28 mouse cellular contexts compared by ENCODE assay signal in genomic region chr6:23251431-23251830, GRCm38 (mm10). TPM values are rescaled to one million over a fixed set of nuclear protein-coding genes. Genes with fewer than 3 reads are reported as not detected.
DNase-seq lines count a peak whose midpoint lies in the region; ATAC-seq and TF ChIP-seq lines count a peak whose summit lies in the region.
"Had no signal": no experiment of that assay in that cellular context is flagged by ENCODE, and none has a peak within 500 bp of the region (broad histone marks: within the 10 kb centered on the region; RNA-seq: fewer than 3 reads in every experiment).

No protein-coding gene starts in this region.

- peak overlapping the region; percentile 81 for H3K4me3 ChIP-seq in forebrain, embryonic 10.5 days
- no peak overlapping the region for H3K4me3 ChIP-seq in forebrain, embryonic 16.5 days (replicated peaks; ENCODE audit: low read length)
- H3K4me3 ChIP-seq in midbrain, embryonic 11.5 days (ENCODE audit: low read depth, low read length) = no peak overlapping the region
- H3K4me3 ChIP-seq in midbrain, embryonic 13.5 days (replicated peaks) = no peak overlapping the region
- peak overlapping the region; percentile 22 for H3K4me3 ChIP-seq in forebrain, embryonic 12.5 days (replicated peaks)
- H3K4me3 ChIP-seq in forebrain, postnatal 0 days (ENCODE audit: low read depth, low read length) = no peak overlapping the region
- no peak overlapping the region for H3K4me3 ChIP-seq in lung, postnatal 0 days (ENCODE audit: low read depth, low read length)
- H3K4me3 ChIP-seq: heart, embryonic 12.5 days; heart, embryonic 15.5 days; hindbrain, embryonic 10.5 days had no signal

- 3% methylated on average over 3 of the region's 3 CpGs for WGBS in forebrain, embryonic 10.5 days
- 31% methylated on average over 3 of the region's 3 CpGs for WGBS in forebrain, embryonic 16.5 days
- WGBS in midbrain, embryonic 11.5 days = 3% methylated on average over 3 of the region's 3 CpGs
- 7% methylated on average over 3 of the region's 3 CpGs for WGBS in midbrain, embryonic 13.5 days
- WGBS in forebrain, embryonic 12.5 days = 10% methylated on average over 3 of the region's 3 CpGs
- 38% methylated on average over 3 of the region's 3 CpGs for WGBS in forebrain, postnatal 0 days
- WGBS in lung, postnatal 0 days = 3% methylated on average over 3 of the region's 3 CpGs

- no peaks in the 10 kb centered on the region for H3K36me3 ChIP-seq in forebrain, embryonic 10.5 days (replicated peaks)
- no peaks in the 10 kb centered on the region for H3K36me3 ChIP-seq in forebrain, embryonic 16.5 days (ENCODE audit: control insufficient read depth, insufficient read depth)
- no peaks in the 10 kb centered on the region for H3K36me3 ChIP-seq in midbrain, embryonic 11.5 days (ENCODE audit: control insufficient read depth, insufficient read depth, low read length)
- H3K36me3 ChIP-seq in midbrain, embryonic 13.5 days = no peaks in the 10 kb centered on the region
- no peaks in the 10 kb centered on the region for H3K36me3 ChIP-seq in forebrain, embryonic 12.5 days (replicated peaks)
- H3K36me3 ChIP-seq in forebrain, postnatal 0 days (ENCODE audit: insufficient read depth) = no peaks in the 10 kb centered on the region
- H3K36me3 ChIP-seq in lung, postnatal 0 days (ENCODE audit: insufficient read depth, low read length) = no peaks in the 10 kb centered on the region
- H3K36me3 ChIP-seq: heart, embryonic 12.5 days; heart, embryonic 15.5 days; hindbrain, embryonic 10.5 days had no signal

- DNase-seq in forebrain, embryonic 10.5 days (ENCODE audit: extremely low spot score, low spot score) = no peak
- peak; percentile 89 for DNase-seq in midbrain, embryonic 11.5 days (ENCODE audit: low spot score, missing footprints)
- DNase-seq in forebrain, postnatal 0 days = peak; percentile 53
- no peak for DNase-seq in lung, postnatal 0 days (ENCODE audit: low spot score)
- DNase-seq in adrenal gland, adult 2 months = no peak
- DNase-seq: adrenal gland, adult 8-10 months; adrenal gland, postnatal 25 days; cerebellum, adult 18-20 months; cerebellum, adult 9-10 months; gastrocnemius, postnatal 25 days; heart, adult 18-20 months; heart, postnatal 36 days; kidney, adult 2 months had no signal

- no peak overlapping the region for H3K9ac ChIP-seq in forebrain, embryonic 16.5 days (replicated peaks; ENCODE audit: low read depth, low read length)
- H3K9ac ChIP-seq in midbrain, embryonic 11.5 days (ENCODE audit: low read length) = no peak overlapping the region
- H3K9ac ChIP-seq in midbrain, embryonic 13.5 days (replicated peaks) = no peak overlapping the region
- no peak overlapping the region for H3K9ac ChIP-seq in forebrain, embryonic 12.5 days
- H3K9ac ChIP-seq in forebrain, postnatal 0 days = no peak overlapping the region
- H3K9ac ChIP-seq in lung, postnatal 0 days (replicated peaks; ENCODE audit: low read depth) = no peak overlapping the region
- H3K9ac ChIP-seq: heart, embryonic 12.5 days; heart, embryonic 15.5 days; hindbrain, embryonic 14.5 days had no signal

- H3K4me1 ChIP-seq in forebrain, embryonic 10.5 days = peaks cover 80% of the 10 kb centered on the region
- H3K4me1 ChIP-seq in forebrain, embryonic 16.5 days (replicated peaks; ENCODE audit: control insufficient read depth, insufficient read depth, low read length) = peaks cover 26% of the 10 kb centered on the region
- peaks cover 15% of the 10 kb centered on the region for H3K4me1 ChIP-seq in midbrain, embryonic 11.5 days (ENCODE audit: control insufficient read depth, insufficient read depth, low read length)
- H3K4me1 ChIP-seq in midbrain, embryonic 13.5 days (replicated peaks) = peaks cover 30% of the 10 kb centered on the region
- peaks cover 32% of the 10 kb centered on the region for H3K4me1 ChIP-seq in forebrain, embryonic 12.5 days
- no peaks in the 10 kb centered on the region for H3K4me1 ChIP-seq in forebrain, postnatal 0 days (ENCODE audit: insufficient read depth)
- H3K4me1 ChIP-seq in lung, postnatal 0 days (ENCODE audit: insufficient read depth, low read depth, low read length) = peaks cover 4% of the 10 kb centered on the region; the same call in 1 of the 2 replicates

- peak overlapping the region; percentile 99 for H3K27ac ChIP-seq in forebrain, embryonic 10.5 days
- no peak overlapping the region for H3K27ac ChIP-seq in forebrain, embryonic 16.5 days (ENCODE audit: low read length)
- no peak overlapping the region for H3K27ac ChIP-seq in midbrain, embryonic 11.5 days (ENCODE audit: low read depth, low read length)
- H3K27ac ChIP-seq in midbrain, embryonic 13.5 days = no peak overlapping the region
- H3K27ac ChIP-seq in forebrain, embryonic 12.5 days = no peak overlapping the region
- no peak overlapping the region for H3K27ac ChIP-seq in forebrain, postnatal 0 days (ENCODE audit: low read depth, low read length)
- H3K27ac ChIP-seq in lung, postnatal 0 days (ENCODE audit: low read length) = no peak overlapping the region
- H3K27ac ChIP-seq: heart, embryonic 15.5 days; hindbrain, embryonic 10.5 days; hindbrain, embryonic 14.5 days had no signal

- TF ChIP-seq EP300 in lung, postnatal 0 days (IDR thresholded peaks at IDR 0.05) = no peak

- ATAC-seq in forebrain, embryonic 16.5 days = no peak
- ATAC-seq in midbrain, embryonic 11.5 days (ENCODE audit: low FRiP score) = no peak
- ATAC-seq in midbrain, embryonic 13.5 days = no peak
- no peak for ATAC-seq in forebrain, embryonic 12.5 days (ENCODE audit: low FRiP score)
- no peak for ATAC-seq in forebrain, postnatal 0 days
- ATAC-seq in lung, postnatal 0 days = no peak
- ATAC-seq: CD4-positive, CD25-positive, alpha-beta regulatory T cell, adult 4 months; intestine, postnatal 0 days had no signal

- no peak overlapping the region for H3K4me2 ChIP-seq in forebrain, embryonic 16.5 days (ENCODE audit: low read length)
- H3K4me2 ChIP-seq in midbrain, embryonic 11.5 days = no peak overlapping the region
- no peak overlapping the region for H3K4me2 ChIP-seq in midbrain, embryonic 13.5 days (replicated peaks)
- peak overlapping the region; percentile 38 for H3K4me2 ChIP-seq in forebrain, embryonic 12.5 days
- H3K4me2 ChIP-seq in forebrain, postnatal 0 days (ENCODE audit: low read depth) = no peak overlapping the region
- H3K4me2 ChIP-seq in lung, postnatal 0 days (replicated peaks; ENCODE audit: low read depth, low read length) = no peak overlapping the region
- H3K4me2 ChIP-seq: heart, embryonic 12.5 days; heart, embryonic 15.5 days; hindbrain, embryonic 14.5 days had no signal

- no peaks in the 10 kb centered on the region for H3K9me3 ChIP-seq in forebrain, embryonic 10.5 days
- no peaks in the 10 kb centered on the region for H3K9me3 ChIP-seq in forebrain, embryonic 16.5 days (ENCODE audit: control insufficient read depth, low read length)
- H3K9me3 ChIP-seq in midbrain, embryonic 11.5 days (ENCODE audit: control insufficient read depth, low read length) = no peaks in the 10 kb centered on the region
- H3K9me3 ChIP-seq in midbrain, embryonic 13.5 days = no peaks in the 10 kb centered on the region
- H3K9me3 ChIP-seq in forebrain, embryonic 12.5 days = no peaks in the 10 kb centered on the region
- no peaks in the 10 kb centered on the region for H3K9me3 ChIP-seq in forebrain, postnatal 0 days (ENCODE audit: low read length)
- H3K9me3 ChIP-seq in lung, postnatal 0 days (ENCODE audit: low read length) = no peaks in the 10 kb centered on the region
- H3K9me3 ChIP-seq: heart, embryonic 12.5 days; heart, embryonic 15.5 days; hindbrain, embryonic 10.5 days had no signal

- H3K27me3 ChIP-seq in forebrain, embryonic 10.5 days (ENCODE audit: poor library complexity, severe bottlenecking) = peaks cover 98% of the 10 kb centered on the region
- peaks cover 72% of the 10 kb centered on the region for H3K27me3 ChIP-seq in forebrain, embryonic 16.5 days (replicated peaks; ENCODE audit: control insufficient read depth, insufficient read depth, low read length)
- peaks cover 91% of the 10 kb centered on the region for H3K27me3 ChIP-seq in midbrain, embryonic 11.5 days (ENCODE audit: control insufficient read depth, insufficient read depth, low read length)
- H3K27me3 ChIP-seq in midbrain, embryonic 13.5 days = peaks cover 92% of the 10 kb centered on the region
- H3K27me3 ChIP-seq in forebrain, embryonic 12.5 days = peaks cover 69% of the 10 kb centered on the region
- peaks cover 78% of the 10 kb centered on the region for H3K27me3 ChIP-seq in forebrain, postnatal 0 days (ENCODE audit: insufficient read depth, low read length)
- H3K27me3 ChIP-seq in lung, postnatal 0 days (replicated peaks; ENCODE audit: insufficient read depth, low read length) = peaks cover 80% of the 10 kb centered on the region

- no peak for TF ChIP-seq CTCF in forebrain, postnatal 0 days (IDR thresholded peaks at IDR 0.05; ENCODE audit: low read depth)
- no peak for TF ChIP-seq CTCF in lung, postnatal 0 days (IDR thresholded peaks at IDR 0.05)

RNA-seq across cellular contexts. Expression of gene Fezf1, which starts 3.3 kb away (rescaled TPM):
- polyA plus RNA-seq in forebrain, embryonic 10.5 days (2016; fragmentation: Nextera tagmentation; extraction: Ambion mirVana) = 35.1 and 38.2 TPM in 2 replicates
- polyA plus RNA-seq in forebrain, embryonic 16.5 days (2015; fragmentation: Nextera tagmentation; extraction: Ambion mirVana) = 4.1 and 15.2 TPM in 2 replicates
- polyA plus RNA-seq in midbrain, embryonic 11.5 days (2014; fragmentation: Nextera tagmentation; extraction: Ambion mirVana) = 1.9 and 3.3 TPM in 2 replicates
- polyA plus RNA-seq in midbrain, embryonic 13.5 days (2015; fragmentation: Nextera tagmentation; extraction: Ambion mirVana) = 2.9 and 4.7 TPM in 2 replicates
- 33.4 and 36.1 TPM in 2 replicates for polyA plus RNA-seq in forebrain, embryonic 12.5 days (2016; fragmentation: Nextera tagmentation; extraction: Ambion mirVana)
- total RNA-seq in forebrain, postnatal 0 days (2014; rRNA removed) = 6.1 and 19.7 TPM in 2 replicates
- 4.5 and 10.0 TPM in 2 replicates for polyA plus RNA-seq in forebrain, postnatal 0 days (2015; fragmentation: Nextera tagmentation; extraction: Ambion mirVana)
- not detected in 2 replicates for polyA plus RNA-seq in lung, postnatal 0 days (2015; fragmentation: Nextera tagmentation; extraction: Ambion mirVana)
- total RNA-seq in adrenal gland, adult 2 months (2021) = not detected
- polyA plus RNA-seq in adrenal gland, adult 2 months (2012; rRNA removed) = not detected in 2 replicates
- total RNA-seq: adrenal gland, adult 8-10 months; adrenal gland, postnatal 25 days; gastrocnemius, adult 8-10 months; gastrocnemius, postnatal 25 days; heart, adult 18-20 months; heart, postnatal 10 days; heart, postnatal 36 days; MEL had no signal
- polyA plus RNA-seq: C2C12; CD4-positive, CD25-positive, alpha-beta regulatory T cell, adult 4 months; gonadal fat pad, adult 2 months; heart, embryonic 12.5 days; heart, embryonic 15.5 days; hindbrain, embryonic 14.5 days; intestine, embryonic 14.5 days; intestine, postnatal 0 days; kidney, adult 2 months had no signal

Comparison
In these comparisons a context has a peak if more than half of its experiments do, and no peak if none do; other contexts are left out.
1. DNase-seq: peak in midbrain, embryonic 11.5 days (single experiment) and forebrain, postnatal 0 days (single experiment); none in forebrain, embryonic 10.5 days (single experiment), lung, postnatal 0 days (single experiment) and adrenal gland, adult 2 months (single experiment).
2. H3K4me3 ChIP-seq: peak in forebrain, embryonic 10.5 days (single experiment) and forebrain, embryonic 12.5 days (single experiment); none in forebrain, embryonic 16.5 days (single experiment), midbrain, embryonic 11.5 days (single experiment), midbrain, embryonic 13.5 days (single experiment), forebrain, postnatal 0 days (single experiment) and lung, postnatal 0 days (single experiment).